Mouse (Mus musculus) myocyte (in vitro differentiated cells): ENCODE results near the gene Gid8. TPM values are rescaled to one million over a fixed set of nuclear protein-coding genes. Genes with fewer than 3 reads are reported as not detected.

Experiments
- H3K27me3 ChIP-seq: one replicate; pipeline ENCODE4 v1.6.1; 2011; ENCODE audit not compliant: control insufficient read depth, insufficient read depth, insufficient read length
- H3K36me3 ChIP-seq: one replicate; pipeline ENCODE4 v1.6.1; 2011; ENCODE audit not compliant: control insufficient read depth, insufficient read depth
- H3K4me2 ChIP-seq: one replicate; pipeline ENCODE4 v1.6.1; 2011; ENCODE audit warnings: low read depth, control low read depth
- H3K4me3 ChIP-seq: one replicate; pipeline ENCODE4 v1.5.1; 2011; ENCODE audit warnings: mild to moderate bottlenecking, control low read depth, moderate library complexity
- H3K79me2 ChIP-seq: one replicate; pipeline ENCODE4 v1.6.1; 2011; ENCODE audit not compliant: control insufficient read depth, insufficient read depth
- H3ac ChIP-seq: one replicate; pipeline ENCODE4 v1.6.1; 2011; ENCODE audit not compliant: control insufficient read depth, insufficient read length
- CEBPB ChIP-seq: IDR thresholded peaks from 2 replicates; pipeline ENCODE4 v1.6.1; 2011; ENCODE audit warnings: mild to moderate bottlenecking, moderate library complexity; ENCODE audit not compliant: poor library complexity, insufficient read depth, severe bottlenecking
- E2F4 ChIP-seq: IDR thresholded peaks from one replicate; pipeline ENCODE4 v1.6.1; 2011; ENCODE audit warnings: mild to moderate bottlenecking, control low read depth, moderate library complexity; ENCODE audit not compliant: insufficient read depth
- MAX ChIP-seq: IDR thresholded peaks from one replicate; pipeline ENCODE4 v1.6.1; 2011; ENCODE audit warnings: low read depth, mild to moderate bottlenecking, control low read depth
- MYOD1 ChIP-seq, 3 experiments: IDR thresholded peaks; one replicate each; pipeline ENCODE4 v1.6.1; 2011; ENCODE audit warnings: control low read depth in 2 of 3, low read depth in 2 of 3, mild to moderate bottlenecking in 2 of 3, moderate library complexity in 1 of 3; ENCODE audit not compliant: insufficient read length in 2 of 3, control insufficient read depth in 1 of 3
- MYOG ChIP-seq, 3 experiments: IDR thresholded peaks; one replicate each; pipeline ENCODE4 v1.6.1; 2011; ENCODE audit warnings: control low read depth in 2 of 3, low read depth in 2 of 3, mild to moderate bottlenecking in 2 of 3; ENCODE audit not compliant: insufficient read length in 2 of 3, control insufficient read depth in 1 of 3, insufficient read depth in 1 of 3
- POLR2A ChIP-seq: IDR thresholded peaks from one replicate; pipeline ENCODE4 v1.6.1; 2011; ENCODE audit warnings: low read depth, mild to moderate bottlenecking, control low read depth, moderate library complexity; ENCODE audit not compliant: insufficient read length
- POLR2AphosphoS2 ChIP-seq: IDR thresholded peaks from one replicate; pipeline ENCODE4 v1.6.1; 2011; ENCODE audit warnings: low read depth, control low read depth; ENCODE audit not compliant: insufficient read length
- REST ChIP-seq: IDR thresholded peaks from one replicate; pipeline ENCODE4 v1.6.1; 2011; ENCODE audit warnings: mild to moderate bottlenecking, control low read depth, moderate library complexity; ENCODE audit not compliant: insufficient read depth, insufficient read length
- SRF ChIP-seq: IDR thresholded peaks from one replicate; pipeline ENCODE4 v1.6.1; 2011; ENCODE audit warnings: low read depth; ENCODE audit not compliant: control insufficient read depth, insufficient read length
- TCF12 ChIP-seq: IDR thresholded peaks from one replicate; pipeline ENCODE4 v1.6.1; 2011; ENCODE audit warnings: mild to moderate bottlenecking, control low read depth; ENCODE audit not compliant: poor library complexity, insufficient read depth, severe bottlenecking
- TCF3 ChIP-seq: IDR thresholded peaks from one replicate; pipeline ENCODE4 v1.6.1; 2011; ENCODE audit warnings: low read depth, control low read depth; ENCODE audit not compliant: insufficient read length
- USF1 ChIP-seq: IDR thresholded peaks from one replicate; pipeline ENCODE4 v1.6.1; 2011; ENCODE audit warnings: low read depth, mild to moderate bottlenecking, control low read depth, moderate library complexity
- polyA plus RNA-seq: library from polyadenylated mRNA; unstranded; fragments of >200 nt; fragmentation: generic; extraction: Trizol; gene quantifications from one replicate; pipeline ENCODE4 v1.2.1, GENCODE M21; 2012; ENCODE audit warnings: missing spikeins

Gene Gid8
- polyA plus RNA-seq, result 44.9 TPM

GRCm38 (mm10) chr2:180709923-180710272 lies at the start of gene Gid8, which contains the start of gene Dido1:
Gid8 (plus strand) TSS chr2:180710117.
Dido1 (minus strand) TSS chr2:180709999.
- peak within 1 kb of the TSS; percentile 96 for H3K4me3 ChIP-seq
- H3K79me2 ChIP-seq, result peaks cover 77% of the 10 kb centered on the region
- TF ChIP-seq E2F4 (peak; percentile 77), MYOG (IDR thresholded peaks at IDR 0.05; ENCODE audit: control insufficient read depth in 1 of 3, insufficient read depth in 1 of 3, insufficient read length in 2 of 3, low read depth in 2 of 3) (peak in 1 of 3 experiments; percentile 1), SRF (no peak), MAX (no peak), POLR2A (peak; percentile 56), POLR2AphosphoS2 (peak; percentile 70), CEBPB (peak; percentile 62; the same call in 1 of the 2 replicates), MYOD1 (IDR thresholded peaks at IDR 0.05; ENCODE audit: control insufficient read depth in 1 of 3, insufficient read length in 2 of 3, low read depth in 2 of 3) (no peak)
- peak within 1 kb of the TSS; percentile 51 for H3ac ChIP-seq
- H3K27me3 ChIP-seq, result no peaks in the 10 kb centered on the region
- peak within 1 kb of the TSS; percentile 96 for H3K4me2 ChIP-seq
- H3K36me3 ChIP-seq, result peaks cover 15% of the 10 kb centered on the region

DNA sequence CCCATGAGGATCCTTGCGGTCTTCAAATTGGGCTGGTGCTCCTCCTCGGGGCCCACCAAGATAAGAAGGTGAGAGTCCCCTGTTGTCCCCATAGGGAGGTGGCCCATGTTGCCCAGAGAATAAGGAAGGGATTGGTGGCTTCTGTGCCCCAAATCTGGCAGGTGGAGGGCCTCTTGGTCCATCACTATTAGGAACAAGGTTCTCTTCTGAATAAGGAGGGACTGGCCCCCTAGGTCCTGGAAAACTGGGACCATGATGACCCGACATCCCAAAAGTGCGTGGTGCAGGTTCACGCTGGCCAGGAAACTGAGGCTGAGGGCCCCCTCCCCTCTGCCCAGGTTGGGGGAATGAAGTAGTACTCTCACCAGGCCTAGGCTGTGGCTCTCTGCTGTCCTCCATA lies 49.4 kb upstream of the Gid8 start:
- no peaks in the 10 kb centered on the region for H3K27me3 ChIP-seq
- H3K79me2 ChIP-seq, result no peaks in the 10 kb centered on the region
- no peak overlapping the region for H3ac ChIP-seq
- peaks cover 7% of the 10 kb centered on the region for H3K36me3 ChIP-seq
- no peak for TF ChIP-seq REST
- no peak for TF ChIP-seq CEBPB
- TF ChIP-seq POLR2AphosphoS2, result no peak
- no peak for TF ChIP-seq MYOD1 (IDR thresholded peaks at IDR 0.05; ENCODE audit: control insufficient read depth in 1 of 3, insufficient read length in 2 of 3, low read depth in 2 of 3)
- no peak for TF ChIP-seq MYOG (IDR thresholded peaks at IDR 0.05; ENCODE audit: control insufficient read depth in 1 of 3, insufficient read depth in 1 of 3, insufficient read length in 2 of 3, low read depth in 2 of 3)
- no peak for TF ChIP-seq MAX
- TF ChIP-seq USF1, result no peak
- no peak for TF ChIP-seq E2F4
- TF ChIP-seq TCF12, result no peak
- no peak for TF ChIP-seq SRF
- no peak for TF ChIP-seq TCF3
- TF ChIP-seq POLR2A, result no peak
- no peak overlapping the region for H3K4me3 ChIP-seq
- H3K4me2 ChIP-seq, result no peak overlapping the region

DNA sequence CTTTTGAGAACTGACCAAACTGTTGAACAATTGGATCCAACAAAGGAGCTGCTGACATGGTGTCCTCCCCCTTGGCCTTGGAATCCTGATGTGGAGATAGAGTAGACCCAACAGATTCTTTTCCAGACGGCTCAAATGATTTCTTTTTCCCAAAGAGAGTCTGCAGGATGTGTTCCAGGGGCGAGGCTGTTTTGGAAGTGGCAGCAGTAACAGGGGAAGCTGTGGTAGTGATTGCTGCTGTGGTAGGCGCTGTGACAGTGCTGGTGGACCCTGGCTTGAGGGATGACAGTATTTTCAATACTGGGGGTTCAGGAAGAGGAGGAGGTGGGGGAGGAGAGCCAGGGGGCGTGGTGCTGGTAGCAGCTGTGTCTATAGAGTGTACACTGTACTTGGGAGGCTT lies 47.9 kb upstream of the Gid8 start:
- H3K4me3 ChIP-seq, result no peak overlapping the region
- TF ChIP-seq POLR2AphosphoS2 (no peak), REST (no peak), MYOG (IDR thresholded peaks at IDR 0.05; ENCODE audit: control insufficient read depth in 1 of 3, insufficient read depth in 1 of 3, insufficient read length in 2 of 3, low read depth in 2 of 3) (no peak), CEBPB (no peak), USF1 (no peak), E2F4 (no peak), TCF12 (no peak), POLR2A (no peak), SRF (no peak), TCF3 (no peak), MAX (no peak), MYOD1 (IDR thresholded peaks at IDR 0.05; ENCODE audit: control insufficient read depth in 1 of 3, insufficient read length in 2 of 3, low read depth in 2 of 3) (no peak)
- H3K4me2 ChIP-seq, result no peak overlapping the region
- H3K79me2 ChIP-seq, result no peaks in the 10 kb centered on the region
- H3ac ChIP-seq, result no peak overlapping the region
- H3K36me3 ChIP-seq, result peaks cover 11% of the 10 kb centered on the region
- no peaks in the 10 kb centered on the region for H3K27me3 ChIP-seq

- H3K36me3 ChIP-seq, result peaks cover 15% of the 10 kb centered on the region
These were observed 33.2 kb upstream of the Gid8 start for GRCm38 (mm10) chr2:180676706-180677105.

GRCm38 (mm10) chr2:180678609-180679140 lies 31.2 kb upstream of the Gid8 start:
- TF ChIP-seq MYOD1 (IDR thresholded peaks at IDR 0.05; ENCODE audit: control insufficient read depth in 1 of 3, insufficient read length in 2 of 3, low read depth in 2 of 3) (no peak), SRF (no peak), POLR2AphosphoS2 (peak; percentile 96), CEBPB (no peak), POLR2A (peak; percentile 34)
- Histone ChIP-seq H3ac (no peak overlapping the region), H3K27me3 (no peaks in the 10 kb centered on the region), H3K79me2 (no peaks in the 10 kb centered on the region), H3K4me3 (no peak overlapping the region), H3K4me2 (no peak overlapping the region), H3K36me3 (peaks cover 27% of the 10 kb centered on the region)

More at GRCm38 (mm10) chr2:180676706-180677105, 33.2 kb upstream of the Gid8 start:
- Histone ChIP-seq H3K4me3 (no peak overlapping the region), H3K27me3 (no peaks in the 10 kb centered on the region), H3K79me2 (no peaks in the 10 kb centered on the region), H3ac (no peak overlapping the region), H3K4me2 (no peak overlapping the region)
- TF ChIP-seq MYOG (IDR thresholded peaks at IDR 0.05; ENCODE audit: control insufficient read depth in 1 of 3, insufficient read depth in 1 of 3, insufficient read length in 2 of 3, low read depth in 2 of 3) (no peak), POLR2A (no peak), POLR2AphosphoS2 (no peak), TCF12 (no peak)
